Mouse (Mus musculus): ENCODE data around the gene Ndufa6.

- TF ChIP-seq POLR2A (IDR thresholded peaks at IDR 0.05; ENCODE audit: control insufficient read depth in 1 of 2, insufficient read depth in 1 of 2, low read depth in 1 of 2, low read length in 2 of 2, poor library complexity in 1 of 2) (no peak), EP300 (IDR thresholded peaks at IDR 0.05; ENCODE audit: low read depth in 1 of 2, low read length in 2 of 2) (no peak), HCFC1 (IDR thresholded peaks at IDR 0.05; ENCODE audit: low read depth, low read length) (no peak), ELF1 (IDR thresholded peaks at IDR 0.05; ENCODE audit: low read depth, low read length) (no peak), ZNF384 (IDR thresholded peaks at IDR 0.05; ENCODE audit: low read depth, low read length) (no peak), MEF2A (IDR thresholded peaks at IDR 0.05; ENCODE audit: extremely low read depth, insufficient replicate concordance, low read depth, low read length, poor library complexity, severe bottlenecking) (no peak), CTCF (IDR thresholded peaks at IDR 0.05 in 2 of 3, conservative IDR thresholded peaks at IDR 0.05 in 1 of 3; ENCODE audit: control insufficient read depth in 1 of 3, insufficient read depth in 1 of 3, low read depth in 2 of 3, low read length in 3 of 3, poor library complexity in 1 of 3, severe bottlenecking in 1 of 3) (no peak), RAD21 (IDR thresholded peaks at IDR 0.05; ENCODE audit: low read depth, low read length) (no peak)
Measured at GRCm38 (mm10) chr15:82378261-82379180, 24.4 kb upstream of the Ndufa6 start.
